Mouse (Mus musculus): ENCODE measurements around the gene Tmeff2.

Tmeff2 gene

GRCm38 (mm10) chr1:50980591-50980990 is 80.1 kb downstream of the Tmeff2 start:
- no peak for DNase-seq

GRCm38 (mm10) chr1:50981151-50981828 is 80.8 kb downstream of the Tmeff2 start:
- DNase-seq, result no peak

GRCm38 (mm10) chr1:50990661-50991060 is 90.2 kb downstream of the Tmeff2 start:
- DNase-seq, result no peak

GRCm38 (mm10) chr1:50994505-50994904 is 94.1 kb downstream of the Tmeff2 start:
- no peak for DNase-seq

DNA sequence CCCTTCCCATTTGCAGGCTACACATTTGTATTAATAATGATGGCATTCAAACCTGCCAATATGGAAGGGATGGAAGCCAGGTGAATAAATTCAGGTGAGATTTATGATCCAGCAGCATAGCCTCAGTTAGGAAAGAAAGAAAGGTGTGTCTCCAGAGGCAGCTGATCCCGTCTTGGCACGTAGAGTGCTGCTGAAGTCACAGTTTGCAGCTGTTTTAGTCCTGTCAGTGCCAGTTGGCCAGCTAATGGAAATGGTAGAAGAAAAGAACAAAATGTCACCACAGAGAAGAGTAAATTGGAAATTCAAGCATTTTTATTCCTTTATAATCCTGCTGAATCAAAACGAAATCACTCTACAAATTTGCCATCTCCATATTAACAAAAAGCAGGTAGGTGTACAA is 99.3 kb downstream of the Tmeff2 start:
- DNase-seq, result no peak

GRCm38 (mm10) chr1:51008344-51008743 is 107.9 kb downstream of the Tmeff2 start:
- no peak for DNase-seq

- no peak for DNase-seq
Measured at GRCm38 (mm10) chr1:51040249-51040648, 139.8 kb downstream of the Tmeff2 start.

DNA sequence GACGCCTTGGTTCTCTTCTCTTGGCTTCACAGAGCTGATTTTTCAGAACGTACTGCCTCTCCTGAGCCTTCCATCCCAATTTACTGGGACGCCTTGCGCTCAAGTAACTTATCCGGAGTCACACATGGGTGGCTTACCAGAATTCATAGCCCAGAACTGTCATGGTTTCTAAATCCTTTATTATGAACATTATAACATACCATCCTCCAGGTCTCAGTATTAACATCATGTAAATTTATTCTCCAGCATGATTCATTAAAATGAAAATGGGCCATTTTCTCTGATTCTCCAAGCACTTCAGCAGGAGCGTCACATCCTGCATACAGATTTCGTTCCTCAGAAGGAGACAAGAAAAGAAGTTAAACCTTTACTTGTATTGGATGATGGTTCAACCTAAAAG is 144.4 kb downstream of the Tmeff2 start:
- DNase-seq, result no peak

DNA sequence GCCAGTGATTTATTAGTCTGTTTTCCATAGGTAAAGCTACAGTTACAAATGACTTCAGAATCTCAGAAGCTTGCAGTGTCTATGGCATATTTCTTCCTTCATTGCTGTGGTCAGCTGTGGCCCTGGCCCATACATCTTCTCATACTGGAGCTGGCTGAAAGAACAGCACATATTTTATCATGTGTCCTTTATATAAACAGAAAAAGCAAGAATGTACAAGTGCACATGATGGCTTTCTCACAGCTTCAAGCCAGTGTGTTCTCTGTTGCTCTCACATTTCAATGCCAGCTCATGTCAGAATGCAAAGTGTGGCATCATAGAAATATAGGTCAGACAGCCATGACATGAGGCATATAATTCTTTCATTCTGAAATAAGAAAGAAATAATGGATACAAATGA is 164.1 kb downstream of the Tmeff2 start:
- DNase-seq, result no peak

DNA sequence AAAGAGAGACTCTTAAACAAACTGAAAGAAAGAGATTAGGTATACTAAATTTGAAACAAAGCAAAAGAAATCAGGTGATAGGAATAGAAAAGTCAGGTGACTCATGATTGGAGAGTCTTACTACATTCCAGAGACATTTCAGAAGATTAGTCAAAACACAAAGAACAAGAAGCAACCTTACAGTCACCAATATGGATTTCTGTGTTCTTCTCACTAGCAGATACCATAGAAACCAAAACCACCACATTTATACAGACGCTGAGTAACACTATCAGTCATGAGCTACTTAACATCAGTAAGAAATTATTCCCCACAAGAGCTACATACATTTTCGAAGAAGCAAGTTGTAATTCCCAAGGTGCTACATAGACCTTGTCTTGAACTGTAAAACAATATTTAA is 165.2 kb downstream of the Tmeff2 start:
- DNase-seq, result no peak

- DNase-seq, result no peak
Measured at GRCm38 (mm10) chr1:51068814-51069213, 168.4 kb downstream of the Tmeff2 start.

GRCm38 (mm10) chr1:51069288-51069687 is 168.8 kb downstream of the Tmeff2 start:
- DNase-seq, result no peak

GRCm38 (mm10) chr1:51074076-51074475 is 173.6 kb downstream of the Tmeff2 start:
- no peak for DNase-seq

DNA sequence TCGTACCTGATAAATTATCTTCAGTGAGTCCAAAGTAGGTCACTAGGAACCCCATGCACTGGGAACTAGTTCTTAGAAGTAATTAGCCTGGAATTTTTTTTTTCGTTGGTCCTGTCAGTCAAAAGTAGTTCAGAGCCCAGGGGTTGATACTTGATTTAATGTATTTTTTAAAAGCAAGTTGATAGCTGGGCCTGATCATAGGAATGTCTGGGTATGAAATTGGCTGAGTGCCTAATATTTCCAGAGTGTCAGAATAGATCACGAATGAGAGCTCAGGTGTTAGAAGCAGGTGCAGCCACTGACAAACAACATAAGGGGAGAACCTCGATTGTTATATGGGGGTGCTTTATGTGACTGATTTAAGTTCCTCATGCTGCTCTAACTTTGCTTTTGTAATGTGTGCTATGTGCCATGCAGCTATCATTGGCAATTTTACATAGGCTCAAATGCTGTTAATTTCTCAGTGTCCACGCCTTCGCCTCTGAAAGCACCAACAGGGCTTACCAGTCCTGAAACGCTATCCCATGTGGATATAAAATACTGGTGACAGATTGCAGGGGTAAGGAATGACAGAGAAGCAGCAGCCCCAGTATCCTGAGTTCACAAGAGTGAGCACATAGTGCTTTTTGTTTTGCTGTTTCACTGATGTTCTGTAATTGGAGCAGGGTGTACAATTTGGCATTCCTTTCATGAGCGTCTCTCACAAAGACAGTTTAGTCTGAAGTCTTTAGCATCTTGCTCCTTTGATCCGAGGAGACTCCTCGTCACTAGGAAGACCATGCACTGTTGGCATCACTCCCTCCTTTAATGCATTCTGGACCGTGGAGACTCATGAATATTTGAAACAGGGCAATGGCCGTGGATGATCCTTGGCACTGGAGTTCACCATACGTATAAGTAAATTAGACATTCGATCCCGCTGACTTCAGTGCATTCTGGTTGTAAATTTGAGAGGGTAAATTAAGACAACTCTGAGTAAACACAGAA is 175.6 kb downstream of the Tmeff2 start:
- no peak for DNase-seq

DNA sequence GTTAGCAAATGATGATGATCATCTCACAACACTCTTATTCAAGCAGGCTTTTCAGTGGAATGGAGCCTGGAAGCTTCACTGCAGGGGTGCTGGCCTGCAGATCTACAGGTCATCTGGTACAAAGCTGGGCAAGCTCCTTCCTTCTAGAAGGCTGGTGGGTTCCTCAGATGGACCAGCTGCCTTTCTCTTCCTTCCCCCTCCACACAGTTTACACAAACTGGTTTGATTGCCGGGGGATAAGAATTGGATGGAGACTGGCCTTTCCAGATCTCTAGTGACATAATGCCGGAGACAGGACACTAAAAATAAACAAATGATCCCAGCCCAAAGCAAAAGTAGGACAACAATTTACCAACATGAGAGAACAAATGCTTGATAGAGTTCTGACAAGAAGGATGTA is 188.5 kb downstream of the Tmeff2 start:
- DNase-seq, result peak; percentile 76

- no peak for DNase-seq
Measured at GRCm38 (mm10) chr1:51089803-51090202, 189.4 kb downstream of the Tmeff2 start.

DNA sequence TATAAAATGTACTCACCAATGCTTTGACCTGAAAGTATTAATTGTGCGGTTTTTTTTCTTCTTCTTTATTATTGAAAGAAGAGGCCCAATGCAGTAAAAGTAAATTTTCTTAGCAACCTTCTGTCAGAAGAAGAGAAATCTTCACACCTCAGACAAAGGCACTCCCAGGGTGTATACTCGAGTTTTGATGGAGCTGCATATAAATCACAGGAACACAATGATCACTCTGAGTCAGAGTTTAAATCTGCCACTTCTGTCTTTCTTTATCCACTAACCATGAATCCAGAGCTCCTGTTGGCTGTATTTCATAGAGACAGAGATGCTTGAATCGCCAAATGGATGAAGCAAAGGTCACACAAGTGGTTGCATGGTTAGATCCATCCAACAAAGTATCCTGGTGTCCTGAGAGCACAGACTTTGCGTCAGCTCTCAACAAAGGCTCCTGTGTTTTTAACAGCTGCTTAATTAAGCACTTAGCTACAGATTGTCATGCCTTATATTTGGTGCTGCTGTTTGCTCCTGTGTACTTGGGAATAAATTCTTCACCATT is 189.8 kb downstream of the Tmeff2 start:
- no peak for DNase-seq

- no peak for DNase-seq
Measured at GRCm38 (mm10) chr1:51094713-51095112, 194.3 kb downstream of the Tmeff2 start.

GRCm38 (mm10) chr1:51096848-51097598 is 196.6 kb downstream of the Tmeff2 start:
- DNase-seq, result no peak

GRCm38 (mm10) chr1:51101034-51101590 is 200.7 kb downstream of the Tmeff2 start:
- peak; percentile 81 for DNase-seq

DNA sequence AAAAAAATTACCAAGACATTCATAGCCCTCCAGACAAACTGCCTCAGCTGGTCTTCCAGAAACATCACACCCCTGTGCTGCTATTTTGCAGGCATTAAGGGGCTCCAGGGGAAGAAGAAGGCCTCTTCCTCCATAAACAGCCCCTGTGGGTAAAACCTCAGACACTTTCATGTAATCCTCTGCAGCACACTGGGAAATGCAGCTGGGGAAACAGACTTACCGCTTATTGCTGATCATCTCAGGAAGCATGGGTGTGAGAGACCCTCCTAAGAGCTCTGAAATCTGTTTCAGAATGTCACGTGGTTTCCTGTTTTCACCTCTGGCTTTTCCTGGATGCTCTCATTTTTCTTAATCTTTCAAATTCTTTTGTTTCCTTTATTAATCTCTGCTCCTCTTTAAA is 204.3 kb downstream of the Tmeff2 start:
- DNase-seq, result no peak

DNA sequence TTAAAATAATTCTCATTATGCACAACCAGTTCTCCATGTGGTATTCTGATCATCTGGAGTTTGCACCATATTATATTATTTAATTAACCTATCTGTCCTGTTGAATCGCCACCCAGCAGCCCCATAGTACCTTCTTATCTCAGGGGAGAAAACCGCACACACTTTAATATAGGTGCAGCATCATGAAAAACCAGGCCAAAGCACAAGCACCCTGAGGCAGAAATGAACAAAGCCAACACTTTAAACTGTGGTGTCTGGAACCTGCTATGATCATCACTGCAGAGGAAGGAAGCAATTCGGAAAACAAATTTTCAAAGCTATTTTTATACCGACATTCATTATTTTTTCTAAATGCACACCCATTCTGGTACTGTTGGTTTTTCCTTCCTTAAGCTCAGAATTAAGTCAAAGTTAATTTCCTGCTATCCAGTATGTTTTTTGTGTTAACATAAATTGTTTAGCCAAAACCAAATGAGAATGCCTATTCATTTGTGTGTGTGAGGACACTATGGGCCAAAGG is 206.0 kb downstream of the Tmeff2 start:
- DNase-seq, result no peak

Data from cerebellum, adult 11-12 months (tissue).